Mouse (Mus musculus) embryonic facial prominence, embryonic 15.5 days (tissue): ENCODE results near the gene Evl. TPM values are rescaled to one million over a fixed set of nuclear protein-coding genes. Genes with fewer than 3 reads are reported as not detected.
"Not testable (repeated sequence)": the region's sequence is repeated elsewhere in the genome, so short reads cannot be mapped to it uniquely, and the experiment has no call there.

ENCODE experiments used
- ATAC-seq: fragments of 200-750 bp; cut with Nextera tagmentation; 2 replicates; pipeline ENCODE4 v1.8.0; 2017; ENCODE audit warnings: low read depth, moderate TSS enrichment; ENCODE audit not compliant: insufficient number of reproducible peaks, low FRiP score, low TSS enrichment
- H3K27ac ChIP-seq: fragments of 300-500 bp; sonication (generic); replicated peaks from 2 replicates; pipeline ENCODE4 v1.5.1; 2015; ENCODE audit warnings: mild to moderate bottlenecking, inconsistent platforms
- H3K27me3 ChIP-seq: fragments of 300-500 bp; sonication (generic); 2 replicates; pipeline ENCODE4 v1.6.1; 2015; ENCODE audit warnings: inconsistent platforms
- H3K36me3 ChIP-seq: fragments of 300-500 bp; sonication (generic); 2 replicates; pipeline ENCODE4 v1.6.1; 2015; ENCODE audit warnings: mild to moderate bottlenecking, inconsistent platforms
- H3K4me1 ChIP-seq: fragments of 300-500 bp; sonication (generic); 2 replicates; pipeline ENCODE4 v1.6.1; 2015; ENCODE audit warnings: inconsistent platforms
- H3K4me2 ChIP-seq: fragments of 300-500 bp; sonication (generic); replicated peaks from 2 replicates; pipeline ENCODE4 v1.6.1; 2015; ENCODE audit warnings: mild to moderate bottlenecking, inconsistent platforms
- H3K4me3 ChIP-seq: fragments of 300-500 bp; sonication (generic); replicated peaks from 2 replicates; pipeline ENCODE4 v1.5.1; 2015; ENCODE audit warnings: mild to moderate bottlenecking, inconsistent platforms
- H3K9ac ChIP-seq: fragments of 300-500 bp; sonication (generic); 2 replicates; pipeline ENCODE4 v1.6.1; 2015; ENCODE audit warnings: inconsistent platforms
- H3K9me3 ChIP-seq: fragments of 300-500 bp; sonication (generic); replicated peaks from 2 replicates; pipeline ENCODE4 v1.6.1; 2016; ENCODE audit warnings: inconsistent platforms
- WGBS: fragments of 180-500 bp; shearing (Covaris S2); methylation state at CpG from one replicate; pipeline ENCODE4 v1.1.7; 2015; 5-methylcytosine and 5-hydroxymethylcytosine counted together
- polyA plus RNA-seq: library from polyadenylated mRNA; unstranded; fragments of >200 nt; fragmentation: Nextera tagmentation; extraction: Ambion mirVana; gene quantifications from 2 replicates; pipeline ENCODE4 v1.2.1, GENCODE M21; 2015

The Evl gene
- polyA plus RNA-seq, result 59.9 and 63.4 TPM in 2 replicates

- peak within 1 kb of the TSS; percentile 94 for H3K4me3 ChIP-seq
- peak within 1 kb of the TSS; percentile 97 for H3K9ac ChIP-seq
- peak within 1 kb of the TSS; percentile 91 for H3K27ac ChIP-seq
- 1% methylated on average over 48 of the region's 50 CpGs for WGBS
- no peaks in the 10 kb centered on the region for H3K36me3 ChIP-seq
- ATAC-seq, result peak; percentile 93
- H3K4me1 ChIP-seq, result peaks cover 34% of the 10 kb centered on the region
- H3K27me3 ChIP-seq, result no peaks in the 10 kb centered on the region
- H3K9me3 ChIP-seq, result no peaks in the 10 kb centered on the region
- peak within 1 kb of the TSS; percentile 69 for H3K4me2 ChIP-seq
Observed at GRCm38 (mm10) chr12:108554120-108554841, at the start of gene Evl. Gene Evl, plus strand, starts transcription at chr12:108554720.

GRCm38 (mm10) chr12:108505846-108506245, 48.7 kb upstream of the Evl start:
- ATAC-seq, result no peak
- no peak overlapping the region for H3K9ac ChIP-seq
- no peaks in the 10 kb centered on the region for H3K4me1 ChIP-seq
- no peak overlapping the region for H3K27ac ChIP-seq
- H3K9me3 ChIP-seq, result no peaks in the 10 kb centered on the region
- H3K4me3 ChIP-seq, result no peak overlapping the region
- H3K27me3 ChIP-seq, result no peaks in the 10 kb centered on the region
- H3K36me3 ChIP-seq, result no peaks in the 10 kb centered on the region
- no peak overlapping the region for H3K4me2 ChIP-seq
- WGBS, result 72% methylated on average over 2 of the region's 2 CpGs

GRCm38 (mm10) chr12:108507046-108507445, 47.5 kb upstream of the Evl start:
- not testable (repeated sequence) for H3K27me3 ChIP-seq, H3K27ac ChIP-seq, H3K36me3 ChIP-seq, H3K4me3 ChIP-seq, ATAC-seq, H3K9me3 ChIP-seq, H3K9ac ChIP-seq, H3K4me1 ChIP-seq, H3K4me2 ChIP-seq
- 74% methylated on average over 3 of the region's 3 CpGs for WGBS

- Histone ChIP-seq H3K9ac (no peak overlapping the region), H3K9me3 (no peaks in the 10 kb centered on the region), H3K27ac (no peak overlapping the region), H3K27me3 (no peaks in the 10 kb centered on the region), H3K36me3 (peaks cover 20% of the 10 kb centered on the region), H3K4me1 (no peaks in the 10 kb centered on the region), H3K4me3 (no peak overlapping the region), H3K4me2 (no peak overlapping the region)
- WGBS, result 61% methylated on average over 7 of the region's 7 CpGs
- ATAC-seq, result no peak
Observed at GRCm38 (mm10) chr12:108510571-108510970, 43.9 kb upstream of the Evl start.

- 2% methylated on average over 3 of the region's 3 CpGs for WGBS
- no peaks in the 10 kb centered on the region for H3K9me3 ChIP-seq
- H3K4me3 ChIP-seq, result no peak overlapping the region
- H3K4me2 ChIP-seq, result no peak overlapping the region
- H3K9ac ChIP-seq, result no peak overlapping the region
- H3K36me3 ChIP-seq, result peaks cover 20% of the 10 kb centered on the region
- H3K27me3 ChIP-seq, result no peaks in the 10 kb centered on the region
- ATAC-seq, result no peak
- no peak overlapping the region for H3K27ac ChIP-seq
- H3K4me1 ChIP-seq, result no peaks in the 10 kb centered on the region
Observed at GRCm38 (mm10) chr12:108511009-108511408, 43.5 kb upstream of the Evl start.

GRCm38 (mm10) chr12:108515464-108515863, 39.1 kb upstream of the Evl start:
- H3K27ac ChIP-seq, result no peak overlapping the region
- H3K9me3 ChIP-seq, result no peaks in the 10 kb centered on the region
- H3K36me3 ChIP-seq, result peaks cover 26% of the 10 kb centered on the region
- no peak overlapping the region for H3K4me2 ChIP-seq
- ATAC-seq, result no peak
- H3K4me1 ChIP-seq, result no peaks in the 10 kb centered on the region
- no peak overlapping the region for H3K4me3 ChIP-seq
- no peaks in the 10 kb centered on the region for H3K27me3 ChIP-seq
- H3K9ac ChIP-seq, result no peak overlapping the region
- WGBS, result 94% methylated on average over 12 of the region's 12 CpGs

- Histone ChIP-seq H3K27ac (no peak overlapping the region), H3K9ac (no peak overlapping the region), H3K9me3 (no peaks in the 10 kb centered on the region), H3K4me2 (no peak overlapping the region), H3K36me3 (peaks cover 44% of the 10 kb centered on the region), H3K4me3 (no peak overlapping the region), H3K4me1 (no peaks in the 10 kb centered on the region), H3K27me3 (no peaks in the 10 kb centered on the region)
- 61% methylated on average over 8 of the region's 8 CpGs for WGBS
- ATAC-seq, result no peak
Observed at GRCm38 (mm10) chr12:108519374-108519773, 35.1 kb upstream of the Evl start.

- Histone ChIP-seq H3K27me3 (no peaks in the 10 kb centered on the region), H3K9ac (no peak overlapping the region), H3K36me3 (peaks cover 16% of the 10 kb centered on the region), H3K27ac (no peak overlapping the region), H3K9me3 (no peaks in the 10 kb centered on the region), H3K4me2 (no peak overlapping the region), H3K4me1 (peaks cover 4% of the 10 kb centered on the region; the same call in 1 of the 2 replicates), H3K4me3 (no peak overlapping the region)
- 41% methylated on average over 8 of the region's 8 CpGs for WGBS
- ATAC-seq, result no peak
Observed at GRCm38 (mm10) chr12:108529214-108529613, 25.3 kb upstream of the Evl start.

GRCm38 (mm10) chr12:108534484-108534883, 20.0 kb upstream of the Evl start:
- no peak overlapping the region for H3K4me3 ChIP-seq
- no peaks in the 10 kb centered on the region for H3K9me3 ChIP-seq
- no peak for ATAC-seq
- no peak overlapping the region for H3K27ac ChIP-seq
- WGBS, result 87% methylated on average over 11 of the region's 11 CpGs
- no peak overlapping the region for H3K4me2 ChIP-seq
- peaks cover 4% of the 10 kb centered on the region; the same call in 1 of the 2 replicates for H3K4me1 ChIP-seq
- peaks cover 34% of the 10 kb centered on the region; the same call in 1 of the 2 replicates for H3K36me3 ChIP-seq
- H3K27me3 ChIP-seq, result no peaks in the 10 kb centered on the region
- no peak overlapping the region for H3K9ac ChIP-seq

- no peaks in the 10 kb centered on the region for H3K4me1 ChIP-seq
- H3K27ac ChIP-seq, result no peak overlapping the region
- WGBS, result 71% methylated on average over 10 of the region's 10 CpGs
- H3K9ac ChIP-seq, result no peak overlapping the region
- no peak overlapping the region for H3K4me2 ChIP-seq
- peaks cover 34% of the 10 kb centered on the region; the same call in 1 of the 2 replicates for H3K36me3 ChIP-seq
- no peaks in the 10 kb centered on the region for H3K27me3 ChIP-seq
- no peak for ATAC-seq
- no peak overlapping the region for H3K4me3 ChIP-seq
- H3K9me3 ChIP-seq, result no peaks in the 10 kb centered on the region
Observed at GRCm38 (mm10) chr12:108536461-108536860, 18.1 kb upstream of the Evl start.

- no peak overlapping the region for H3K4me2 ChIP-seq
- H3K9me3 ChIP-seq, result no peaks in the 10 kb centered on the region
- ATAC-seq, result no peak
- peaks cover 18% of the 10 kb centered on the region; the same call in 1 of the 2 replicates for H3K36me3 ChIP-seq
- WGBS, result 22% methylated on average over 6 of the region's 6 CpGs
- no peak overlapping the region for H3K27ac ChIP-seq
- H3K4me3 ChIP-seq, result no peak overlapping the region
- H3K4me1 ChIP-seq, result no peaks in the 10 kb centered on the region
- H3K27me3 ChIP-seq, result no peaks in the 10 kb centered on the region
- no peak overlapping the region for H3K9ac ChIP-seq
Observed at GRCm38 (mm10) chr12:108541088-108541487, 13.4 kb upstream of the Evl start.
